Mouse (Mus musculus) limb, embryonic 12.5 days (tissue): ENCODE measurements around the gene Mpp6. TPM values are rescaled to one million over a fixed set of nuclear protein-coding genes. Genes with fewer than 3 reads are reported as not detected.

ENCODE experiments used
- ATAC-seq: fragments of 200-750 bp; cut with Nextera tagmentation; 2 replicates; pipeline ENCODE4 v1.8.0; 2017; ENCODE audit warnings: low read depth, moderate TSS enrichment; ENCODE audit not compliant: insufficient number of reproducible peaks, insufficient read depth, low FRiP score, low TSS enrichment
- H3K27ac ChIP-seq: fragments of 300-500 bp; sonication (generic); 2 replicates; pipeline ENCODE4 v1.5.1; 2016; ENCODE audit warnings: mild to moderate bottlenecking, moderate library complexity
- H3K27me3 ChIP-seq: fragments of 300-500 bp; sonication (generic); 2 replicates; pipeline ENCODE4 v1.6.1; 2016; ENCODE audit warnings: mild to moderate bottlenecking, moderate library complexity
- H3K36me3 ChIP-seq: fragments of 300-500 bp; sonication (generic); 2 replicates; pipeline ENCODE4 v1.6.1; 2016; ENCODE audit warnings: mild to moderate bottlenecking, moderate library complexity
- H3K4me1 ChIP-seq: fragments of 300-500 bp; sonication (generic); replicated peaks from 2 replicates; pipeline ENCODE4 v1.6.1; 2016
- H3K4me2 ChIP-seq: fragments of 300-500 bp; sonication (generic); 2 replicates; pipeline ENCODE4 v1.6.1; 2016; ENCODE audit warnings: mild to moderate bottlenecking, moderate library complexity
- H3K4me3 ChIP-seq: fragments of 300-500 bp; sonication (generic); replicated peaks from 2 replicates; pipeline ENCODE4 v1.5.1; 2016; ENCODE audit warnings: mild to moderate bottlenecking
- H3K9ac ChIP-seq: fragments of 300-500 bp; sonication (generic); replicated peaks from 2 replicates; pipeline ENCODE4 v1.6.1; 2016; ENCODE audit warnings: mild to moderate bottlenecking, moderate library complexity
- H3K9me3 ChIP-seq: fragments of 300-500 bp; sonication (generic); 2 replicates; pipeline ENCODE4 v1.6.1; 2016; ENCODE audit warnings: mild to moderate bottlenecking, moderate library complexity
- WGBS: fragments of 180-500 bp; shearing (Covaris S2); methylation state at CpG from one replicate; pipeline ENCODE4 v1.1.7; 2016; 5-methylcytosine and 5-hydroxymethylcytosine counted together
- polyA plus RNA-seq: library from polyadenylated mRNA; unstranded; fragments of >200 nt; fragmentation: Nextera tagmentation; extraction: Ambion mirVana; gene quantifications from 2 replicates; pipeline ENCODE4 v1.2.1, GENCODE M21; 2016

The Mpp6 gene
- polyA plus RNA-seq, 1 experiment from 2014 or later: 80.8 TPM

GRCm38 (mm10) chr6:50193851-50194250 is 83.8 kb downstream of the Mpp6 start:
- Histone ChIP-seq H3K27ac (no peak overlapping the region), H3K27me3 (no peaks in the 10 kb centered on the region), H3K36me3 (peaks cover 32% of the 10 kb centered on the region; the same call in 1 of the 2 replicates), H3K4me3 (no peak overlapping the region), H3K9me3 (no peaks in the 10 kb centered on the region), H3K4me1 (no peaks in the 10 kb centered on the region), H3K4me2 (no peak overlapping the region), H3K9ac (no peak overlapping the region)
- 83% methylated on average over 5 of the region's 5 CpGs for WGBS
- no peak for ATAC-seq

GRCm38 (mm10) chr6:50204356-50204755 is 94.3 kb downstream of the Mpp6 start:
- Histone ChIP-seq H3K4me1 (peaks cover 20% of the 10 kb centered on the region), H3K36me3 (no peaks in the 10 kb centered on the region), H3K27ac (no peak overlapping the region), H3K9ac (no peak overlapping the region), H3K4me3 (no peak overlapping the region), H3K27me3 (no peaks in the 10 kb centered on the region), H3K4me2 (no peak overlapping the region), H3K9me3 (no peaks in the 10 kb centered on the region)
- WGBS: 85% methylated on average over 4 of the region's 4 CpGs
- no peak for ATAC-seq

GRCm38 (mm10) chr6:50205093-50205492 is 95.1 kb downstream of the Mpp6 start:
- peaks cover 20% of the 10 kb centered on the region for H3K4me1 ChIP-seq
- no peak overlapping the region for H3K9ac ChIP-seq
- no peaks in the 10 kb centered on the region for H3K9me3 ChIP-seq
- ATAC-seq: no peak
- H3K27ac ChIP-seq: no peak overlapping the region
- 72% methylated on average over 4 of the region's 4 CpGs for WGBS
- no peaks in the 10 kb centered on the region for H3K27me3 ChIP-seq
- H3K36me3 ChIP-seq: no peaks in the 10 kb centered on the region
- H3K4me3 ChIP-seq: no peak overlapping the region
- H3K4me2 ChIP-seq: no peak overlapping the region

GRCm38 (mm10) chr6:50214711-50215372 is 104.8 kb downstream of the Mpp6 start:
- no peaks in the 10 kb centered on the region for H3K9me3 ChIP-seq
- H3K4me2 ChIP-seq: no peak overlapping the region
- WGBS: 52% methylated on average over 2 of the region's 2 CpGs
- H3K9ac ChIP-seq: no peak overlapping the region
- H3K27ac ChIP-seq: no peak overlapping the region
- peaks cover 12% of the 10 kb centered on the region; the same call in 1 of the 2 replicates for H3K4me1 ChIP-seq
- H3K36me3 ChIP-seq: no peaks in the 10 kb centered on the region
- no peak overlapping the region for H3K4me3 ChIP-seq
- no peaks in the 10 kb centered on the region for H3K27me3 ChIP-seq
- no peak for ATAC-seq

- Histone ChIP-seq H3K27ac (no peak overlapping the region), H3K4me3 (no peak overlapping the region), H3K9me3 (no peaks in the 10 kb centered on the region), H3K9ac (no peak overlapping the region), H3K4me1 (peaks cover 12% of the 10 kb centered on the region; the same call in 1 of the 2 replicates), H3K36me3 (no peaks in the 10 kb centered on the region), H3K4me2 (no peak overlapping the region), H3K27me3 (no peaks in the 10 kb centered on the region)
- 81% methylated on average over 2 of the region's 2 CpGs for WGBS
- ATAC-seq: no peak
Observed at GRCm38 (mm10) chr6:50215373-50215745, 105.3 kb downstream of the Mpp6 start.

- 87% methylated on average over 4 of the region's 4 CpGs for WGBS
- Histone ChIP-seq H3K4me2 (no peak overlapping the region), H3K27ac (no peak overlapping the region), H3K4me1 (peaks cover 12% of the 10 kb centered on the region; the same call in 1 of the 2 replicates), H3K27me3 (no peaks in the 10 kb centered on the region), H3K9me3 (no peaks in the 10 kb centered on the region), H3K36me3 (no peaks in the 10 kb centered on the region), H3K4me3 (no peak overlapping the region), H3K9ac (no peak overlapping the region)
- no peak for ATAC-seq
Observed at GRCm38 (mm10) chr6:50215986-50216385, 105.9 kb downstream of the Mpp6 start.

- Histone ChIP-seq H3K4me1 (peaks cover 15% of the 10 kb centered on the region; the same call in 1 of the 2 replicates), H3K27me3 (no peaks in the 10 kb centered on the region), H3K9me3 (no peaks in the 10 kb centered on the region), H3K36me3 (no peaks in the 10 kb centered on the region), H3K9ac (no peak overlapping the region), H3K27ac (no peak overlapping the region), H3K4me3 (no peak overlapping the region), H3K4me2 (no peak overlapping the region)
- ATAC-seq: no peak
- 61% methylated on average over 3 of the region's 3 CpGs for WGBS
Observed at GRCm38 (mm10) chr6:50218628-50219027, 108.6 kb downstream of the Mpp6 start.

GRCm38 (mm10) chr6:50219066-50219465 is 109.0 kb downstream of the Mpp6 start:
- Histone ChIP-seq H3K4me2 (no peak overlapping the region), H3K4me1 (peaks cover 15% of the 10 kb centered on the region; the same call in 1 of the 2 replicates), H3K9ac (no peak overlapping the region), H3K36me3 (no peaks in the 10 kb centered on the region), H3K9me3 (no peaks in the 10 kb centered on the region), H3K27me3 (no peaks in the 10 kb centered on the region), H3K4me3 (no peak overlapping the region), H3K27ac (no peak overlapping the region)
- ATAC-seq: no peak
- WGBS: 84% methylated on average over 6 of the region's 6 CpGs

- H3K9ac ChIP-seq: no peak overlapping the region
- no peak overlapping the region for H3K27ac ChIP-seq
- no peak for ATAC-seq
- no peaks in the 10 kb centered on the region for H3K27me3 ChIP-seq
- H3K9me3 ChIP-seq: no peaks in the 10 kb centered on the region
- 45% methylated on average over 6 of the region's 6 CpGs for WGBS
- H3K4me3 ChIP-seq: no peak overlapping the region
- peaks cover 3% of the 10 kb centered on the region; the same call in 1 of the 2 replicates for H3K36me3 ChIP-seq
- H3K4me1 ChIP-seq: 0 out of 2 replicates have a peak, but pooled peaks cover 9% of the 10 kb centered on the region
- no peak overlapping the region for H3K4me2 ChIP-seq
Observed at GRCm38 (mm10) chr6:50220863-50221262, 110.8 kb downstream of the Mpp6 start.

- ATAC-seq: no peak
- Histone ChIP-seq H3K9ac (no peak overlapping the region), H3K27me3 (no peaks in the 10 kb centered on the region), H3K9me3 (no peaks in the 10 kb centered on the region), H3K4me1 (0 out of 2 replicates have a peak, but pooled peaks cover 9% of the 10 kb centered on the region), H3K4me3 (no peak overlapping the region), H3K4me2 (no peak overlapping the region), H3K27ac (no peak overlapping the region), H3K36me3 (peaks cover 5% of the 10 kb centered on the region; the same call in 1 of the 2 replicates)
- WGBS: 66% methylated on average over 5 of the region's 5 CpGs
Observed at GRCm38 (mm10) chr6:50222351-50222750, 112.3 kb downstream of the Mpp6 start.

- H3K27ac ChIP-seq: no peak overlapping the region
- peaks cover 5% of the 10 kb centered on the region; the same call in 1 of the 2 replicates for H3K36me3 ChIP-seq
- WGBS: 67% methylated on average over 5 of the region's 5 CpGs
- ATAC-seq: no peak
- no peaks in the 10 kb centered on the region for H3K27me3 ChIP-seq
- H3K9me3 ChIP-seq: no peaks in the 10 kb centered on the region
- no peak overlapping the region for H3K9ac ChIP-seq
- 0 out of 2 replicates have a peak, but pooled peaks cover 9% of the 10 kb centered on the region for H3K4me1 ChIP-seq
- no peak overlapping the region for H3K4me3 ChIP-seq
- no peak overlapping the region for H3K4me2 ChIP-seq
Observed at GRCm38 (mm10) chr6:50222986-50223385, 112.9 kb downstream of the Mpp6 start.

GRCm38 (mm10) chr6:50223606-50224005 is 113.6 kb downstream of the Mpp6 start:
- H3K27me3 ChIP-seq: no peaks in the 10 kb centered on the region
- H3K9ac ChIP-seq: no peak overlapping the region
- no peak overlapping the region for H3K4me3 ChIP-seq
- H3K9me3 ChIP-seq: no peaks in the 10 kb centered on the region
- peaks cover 5% of the 10 kb centered on the region; the same call in 1 of the 2 replicates for H3K36me3 ChIP-seq
- ATAC-seq: no peak
- 0 out of 2 replicates have a peak, but pooled peaks cover 7% of the 10 kb centered on the region for H3K4me1 ChIP-seq
- 91% methylated on average over 4 of the region's 4 CpGs for WGBS
- H3K4me2 ChIP-seq: no peak overlapping the region
- no peak overlapping the region for H3K27ac ChIP-seq
